Mouse (Mus musculus): ENCODE measurements at regions not wholly inside any gene's neighbourhood (a gene's known extent, or its start where the extent isn't known, plus 50 kb on each side); places are given as distances from the start of the nearest gene placed in this dataset.

DNA sequence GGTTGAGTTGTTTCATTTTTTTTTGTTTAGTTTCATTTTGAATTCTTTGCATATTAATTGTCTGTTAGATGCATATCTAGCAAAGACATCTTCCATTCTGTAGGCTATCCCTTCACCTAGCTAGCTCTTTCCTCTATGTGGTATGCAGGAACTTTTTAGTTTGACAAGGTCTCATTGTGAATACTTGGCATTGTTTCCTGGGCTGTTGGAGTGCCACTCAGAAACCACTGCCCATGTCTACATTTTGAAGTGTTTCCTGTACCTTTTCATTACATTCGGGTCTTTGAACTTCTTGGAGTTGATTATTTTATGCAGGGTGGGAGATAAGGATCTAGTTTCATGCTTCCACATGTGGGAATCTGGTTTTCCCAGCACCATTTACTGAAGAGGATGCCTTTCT lies 104.8 kb upstream of the Sox14 start:
- DNase-seq (ENCODE audit: low spot score in 2 of 2), result no peak

DNA sequence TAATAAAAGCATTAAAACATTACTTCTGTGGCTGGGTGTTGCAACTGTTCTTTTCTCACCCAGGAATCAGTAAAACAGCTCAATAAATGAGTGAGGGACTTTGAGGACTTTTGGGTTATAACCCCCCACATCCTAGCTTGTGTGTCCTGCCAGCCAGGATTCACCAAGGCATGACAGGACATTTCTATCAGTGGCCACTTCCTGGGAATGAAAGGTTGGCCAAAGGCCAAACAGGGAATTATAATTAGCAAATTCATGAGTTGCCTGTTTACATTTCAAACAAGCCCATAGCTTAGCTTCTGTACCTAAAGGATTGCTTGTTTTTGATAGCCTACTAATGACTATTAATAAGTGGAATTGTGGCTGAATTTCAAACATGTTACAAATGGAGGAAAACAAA lies 85.6 kb upstream of the Sox14 start:
- no peak overlapping the region for H3K27ac ChIP-seq
- H3K4me3 ChIP-seq, result no peak overlapping the region
- no peak for DNase-seq (ENCODE audit: low spot score in 2 of 2)
- no peak for TF ChIP-seq CTCF (conservative IDR thresholded peaks at IDR 0.05)

More for the DNA sequence above, 104.8 kb upstream of the Sox14 start:
- no peak for TF ChIP-seq CTCF (conservative IDR thresholded peaks at IDR 0.05)
- no peak overlapping the region for H3K27ac ChIP-seq
- H3K4me3 ChIP-seq, result no peak overlapping the region

DNA sequence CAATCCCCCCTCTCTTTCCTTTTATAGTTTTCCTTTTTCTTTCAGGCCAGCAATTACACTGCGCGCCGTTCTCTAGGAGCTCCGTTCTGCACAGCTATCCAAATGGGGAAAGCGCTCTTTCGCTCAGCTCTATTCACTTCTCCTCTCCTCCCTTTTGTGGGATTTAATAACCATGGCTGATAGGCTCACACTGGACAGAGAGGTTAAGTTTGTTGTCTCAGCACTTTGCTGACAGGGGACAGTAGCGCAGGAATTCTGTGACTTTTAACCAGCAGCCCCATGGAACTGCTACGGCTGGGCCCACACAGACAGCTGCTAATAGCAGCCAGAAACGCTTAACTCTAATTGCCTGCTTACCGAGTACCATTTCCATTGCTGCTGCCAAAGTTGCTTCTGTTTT lies 78.8 kb upstream of the Sox14 start:
- Histone ChIP-seq H3K27ac (no peak overlapping the region), H3K4me3 (no peak overlapping the region; the same call in 1 of the 2 replicates)
- no peak for DNase-seq (ENCODE audit: low spot score in 2 of 2)
- no peak for TF ChIP-seq CTCF (conservative IDR thresholded peaks at IDR 0.05)

DNA sequence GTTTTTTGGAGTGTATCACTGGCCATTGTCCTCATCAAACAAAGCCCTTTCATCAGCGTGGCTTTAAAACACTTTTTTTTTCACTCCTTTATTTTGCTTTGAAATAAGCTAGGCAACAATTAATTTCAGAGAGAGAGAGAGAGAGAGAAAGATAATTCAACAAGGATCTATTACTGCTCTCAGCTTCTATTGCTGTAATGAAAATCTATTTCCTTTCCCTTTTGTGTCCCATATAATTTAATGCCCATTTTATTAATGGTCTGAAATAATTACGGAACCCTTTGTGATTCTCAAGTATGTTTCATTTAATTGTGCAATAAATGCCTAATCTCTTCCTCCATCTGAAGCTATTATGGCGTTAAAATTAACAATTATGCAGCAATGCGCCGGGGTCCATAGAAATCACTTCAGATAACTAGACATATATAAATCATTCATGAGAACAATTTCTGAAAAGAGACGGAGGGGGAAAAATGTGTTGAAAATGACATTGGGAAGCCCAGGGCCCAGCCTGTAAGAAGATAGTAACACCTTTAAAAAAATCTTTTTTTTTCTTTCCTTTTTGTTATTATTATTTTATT lies 78.2 kb upstream of the Sox14 start:
- no peak for DNase-seq (ENCODE audit: low spot score in 2 of 2)
- Histone ChIP-seq H3K4me3 (no peak overlapping the region), H3K27ac (no peak overlapping the region)
- TF ChIP-seq CTCF (conservative IDR thresholded peaks at IDR 0.05), result no peak

Measured in layer of hippocampus, adult 2 months (tissue).